Mouse (Mus musculus) CD8-positive naive resting alpha-beta T cell, adult 57 days (primary cell): ENCODE measurements around the gene Zfp606. TPM values are rescaled to one million over a fixed set of nuclear protein-coding genes. Genes with fewer than 3 reads are reported as not detected.

ENCODE experiments used
- total RNA-seq: library from RNA; stranded (reverse); gene quantifications from one replicate; pipeline ENCODE4 v1.2.4, GENCODE M21; 2023

Zfp606 gene
- total RNA-seq, result 6.4 TPM

DNA sequence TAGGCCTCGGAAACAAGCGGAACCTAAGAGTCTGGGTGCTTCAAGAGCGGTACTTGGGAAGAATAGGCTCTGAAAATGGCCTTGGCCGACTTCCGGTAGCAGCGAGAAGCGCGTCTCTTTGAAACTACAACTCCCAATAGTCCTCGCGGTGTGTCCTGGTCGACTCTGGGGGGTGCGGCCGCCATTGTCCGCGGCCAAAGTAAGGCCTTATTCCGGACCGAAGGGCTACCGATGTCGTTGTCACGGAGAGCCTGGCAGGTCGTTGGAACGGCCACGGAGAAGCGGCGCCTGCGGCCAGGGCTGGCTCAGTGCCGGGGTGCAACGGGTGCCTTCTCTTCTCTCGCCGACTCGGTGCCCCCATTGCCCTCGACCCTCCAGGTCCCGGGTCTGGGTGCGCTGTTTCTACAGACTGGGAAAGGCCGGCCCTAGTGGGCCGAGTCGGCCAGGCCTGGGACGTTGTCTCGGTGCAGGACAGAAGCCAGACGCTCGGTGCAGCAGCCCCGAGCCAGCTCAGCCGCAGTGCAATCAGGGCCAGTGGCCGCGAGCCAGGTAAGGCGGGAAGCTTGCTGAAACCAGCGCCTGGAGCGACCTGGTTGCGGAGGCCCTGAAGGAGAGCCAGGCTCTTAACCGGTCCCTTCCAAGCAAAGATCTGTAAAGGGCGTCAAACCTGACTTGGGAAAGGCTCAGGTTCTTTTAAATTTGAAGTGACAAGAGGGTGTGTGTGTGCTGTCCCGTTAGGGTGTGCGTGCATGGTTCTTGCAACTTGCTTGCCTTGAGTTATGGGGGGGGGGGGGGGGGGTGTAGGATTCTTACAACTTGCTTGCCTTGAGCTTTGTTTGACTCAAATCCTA is at the start of gene Zfp606:
Gene Zfp606 (plus strand): TSS at position 136 of the 851 bp plus-strand sequence.

DNA sequence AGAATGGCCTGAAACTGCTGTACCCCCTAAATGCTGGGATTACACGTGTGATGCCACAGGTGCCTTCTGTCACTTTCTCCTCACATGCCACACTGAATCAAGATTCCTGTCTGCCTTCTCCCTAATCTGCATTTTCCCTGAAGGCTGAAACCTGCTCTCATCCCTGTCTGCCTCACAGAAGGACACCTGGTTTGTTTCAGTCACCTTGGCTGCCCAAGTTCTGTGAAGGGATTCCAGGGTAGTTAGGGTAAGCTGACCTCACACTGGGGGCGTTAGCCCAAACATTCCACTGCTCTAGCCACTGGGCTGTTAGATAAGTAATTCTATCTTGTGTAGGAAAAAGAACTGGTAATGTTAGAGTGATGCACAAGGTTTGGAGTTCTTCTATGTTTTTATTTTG is 34.1 kb downstream of the Zfp606 start, which contains the start of gene 2900092C05Rik:
Gene 2900092C05Rik (plus strand): TSS at position 301 of the 400 bp plus-strand sequence.

Other genes starting within 250 kb of the Zfp606 start
- 0.06 TPM for gene Vmn1r81, start 210.0 kb upstream of the Zfp606 start, total RNA-seq
- not detected for gene Vmn1r82, start 177.9 kb upstream of the Zfp606 start, total RNA-seq
- not detected for gene Vmn1r83, start 148.8 kb upstream of the Zfp606 start, total RNA-seq
- gene Vmn1r84, start 109.0 kb upstream of the Zfp606 start, total RNA-seq, result not detected
- 4.7 TPM for gene Zfp551, start 55.5 kb upstream of the Zfp606 start, total RNA-seq
- gene 2900092C05Rik, start 34.2 kb downstream of the Zfp606 start, total RNA-seq, result not detected
- gene Vmn2r53, start 130.5 kb downstream of the Zfp606 start, total RNA-seq, result 0.06 TPM
- gene Vmn2r54, start 162.0 kb downstream of the Zfp606 start, total RNA-seq, result not detected
- not detected for gene Vmn2r55, start 206.7 kb downstream of the Zfp606 start, total RNA-seq